Mouse (Mus musculus): Measurements from ENCODE around the gene Npb. TPM values are rescaled to one million over a fixed set of nuclear protein-coding genes. Genes with fewer than 3 reads are reported as not detected.

Npb gene
- total RNA-seq, 2 experiments from 2014 or later: not detected

- DNase-seq (ENCODE audit: low spot score in 2 of 2): no peak
- intact Hi-C loops (cut with DNase I): no loop called here
Observed at GRCm38 (mm10) chr11:120657301-120657700, 49.0 kb downstream of the Npb start.

Small RNAs within 50 kb of the gene (microRNA-seq; reads per million reads assigned to microRNA genes)
- 2.5 to 5.4 reads per million in 2 experiments for gene Mir6936

Other genes with a start within 250 kb of the Npb start
- under 1 TPM in 1 of 2 experiments, not detected in 1; 0.21 TPM for gene Fscn2, start 246.9 kb upstream of the Npb start, total RNA-seq (2021)
- gene Faap100, start 229.7 kb upstream of the Npb start, total RNA-seq (2021): 10 to 100 TPM; 15.3 to 16.3 TPM
- gene Nploc4, start 170.8 kb upstream of the Npb start, total RNA-seq (2021): 10 to 100 TPM; 67.5 to 71.1 TPM
- gene Tspan10, start 165.8 kb upstream of the Npb start, total RNA-seq (2021): 1 to 10 TPM; 2.8 to 5.8 TPM
- under 1 TPM in 1 of 2 experiments, not detected in 1; 0.18 TPM for gene Pde6g, start 155.0 kb upstream of the Npb start, total RNA-seq (2021)
- 10 to 100 TPM; 12.6 to 15.9 TPM for gene Oxld1, start 150.4 kb upstream of the Npb start, total RNA-seq (2021)
- gene Ccdc137, start 150.4 kb upstream of the Npb start, total RNA-seq (2021): 10 to 100 TPM; 21.5 to 29.0 TPM
- 10 to 100 TPM; 56.7 to 58.1 TPM for gene Arl16, start 140.9 kb upstream of the Npb start, total RNA-seq (2021)
- 10 to 100 TPM; 72.6 to 75.2 TPM for gene Mrpl12, start 123.9 kb upstream of the Npb start, total RNA-seq (2021)
- 10 to 100 TPM; 18.4 to 20.5 TPM for gene Slc25a10, start 116.6 kb upstream of the Npb start, total RNA-seq (2021)
- not detected for gene Gcgr, start 77.8 kb upstream of the Npb start, total RNA-seq (2021)
- gene Mcrip1, start 58.8 kb upstream of the Npb start, total RNA-seq (2021): 10 to 100 TPM; 88.2 to 93.6 TPM
- not detected for gene Ppp1r27, start 57.3 kb upstream of the Npb start, total RNA-seq (2021)
- gene P4hb, start 35.2 kb upstream of the Npb start, total RNA-seq (2021): 100 to 1,000 TPM; 125 to 127 TPM
- gene Arhgdia, start 26.9 kb upstream of the Npb start, total RNA-seq (2021): 100 to 1,000 TPM; 340 to 344 TPM
- 10 to 100 TPM; 59.9 to 61.2 TPM for gene Alyref, start 10.1 kb upstream of the Npb start, total RNA-seq (2021)
- 10 to 100 TPM; 93.2 to 94.8 TPM for gene Anapc11, start 10.1 kb upstream of the Npb start, total RNA-seq (2021)
- gene Pcyt2, start 9.5 kb downstream of the Npb start, total RNA-seq (2021): 100 to 1,000 TPM; 120 to 141 TPM
- gene Sirt7, start 16.8 kb downstream of the Npb start, total RNA-seq (2021): 10 to 100 TPM; 37.8 TPM
- gene Mafg, start 25.1 kb downstream of the Npb start, total RNA-seq (2021): 10 to 100 TPM; 91.5 to 98.4 TPM
- 1 to 10 TPM; 1.4 to 2.1 TPM for gene Pycr1, start 35.3 kb downstream of the Npb start, total RNA-seq (2021)
- gene Myadml2, start 39.7 kb downstream of the Npb start, total RNA-seq (2021): 1 to 10 TPM; 7.4 to 8.6 TPM
- gene Notum, start 52.7 kb downstream of the Npb start, total RNA-seq (2021): 1 to 10 TPM; 4.1 to 4.7 TPM
- gene Aspscr1, start 64.5 kb downstream of the Npb start, total RNA-seq (2021): 10 to 100 TPM; 51.2 to 53.1 TPM
- gene Cenpx, start 105.3 kb downstream of the Npb start, total RNA-seq (2021): 10 to 100 TPM; 18.0 to 22.7 TPM
- gene Lrrc45, start 105.4 kb downstream of the Npb start, total RNA-seq (2021): 10 to 100 TPM; 50.4 to 60.0 TPM
- gene Rac3, start 113.0 kb downstream of the Npb start, total RNA-seq (2021): 10 to 100 TPM; 39.4 to 41.0 TPM
- gene Dcxr, start 118.8 kb downstream of the Npb start, total RNA-seq (2021): 1 to 10 TPM; 6.1 to 7.4 TPM
- 1 to 10 TPM; 2.6 to 3.7 TPM for gene Cbr2, start 123.6 kb downstream of the Npb start, total RNA-seq (2021)
- 10 to 100 TPM; 29.3 to 33.1 TPM for gene Hmga1b, start 154.3 kb downstream of the Npb start, total RNA-seq (2021)
- gene Rfng, start 175.7 kb downstream of the Npb start, total RNA-seq (2021): 10 to 100 TPM; 62.9 to 63.3 TPM
- 100 to 1,000 TPM; 139 to 143 TPM for gene Gps1, start 175.8 kb downstream of the Npb start, total RNA-seq (2021)
- 10 to 100 TPM; 40.0 to 42.8 TPM for gene Dus1l, start 187.9 kb downstream of the Npb start, total RNA-seq (2021)
- gene Fasn, start 216.1 kb downstream of the Npb start, total RNA-seq (2021): 100 to 1,000 TPM; 168 to 171 TPM

Data from left cerebral cortex, postnatal 25 days (tissue).